Mouse (Mus musculus): Measurements from ENCODE around the gene Lmbrd2. TPM values are rescaled to one million over a fixed set of nuclear protein-coding genes. Genes with fewer than 3 reads are reported as not detected.
"Not testable (repeated sequence)": the region's sequence is repeated elsewhere in the genome, so short reads cannot be mapped to it uniquely, and the experiment has no call there.

The Lmbrd2 gene
- polyA plus RNA-seq, 1 experiment = 3.8 TPM

DNA sequence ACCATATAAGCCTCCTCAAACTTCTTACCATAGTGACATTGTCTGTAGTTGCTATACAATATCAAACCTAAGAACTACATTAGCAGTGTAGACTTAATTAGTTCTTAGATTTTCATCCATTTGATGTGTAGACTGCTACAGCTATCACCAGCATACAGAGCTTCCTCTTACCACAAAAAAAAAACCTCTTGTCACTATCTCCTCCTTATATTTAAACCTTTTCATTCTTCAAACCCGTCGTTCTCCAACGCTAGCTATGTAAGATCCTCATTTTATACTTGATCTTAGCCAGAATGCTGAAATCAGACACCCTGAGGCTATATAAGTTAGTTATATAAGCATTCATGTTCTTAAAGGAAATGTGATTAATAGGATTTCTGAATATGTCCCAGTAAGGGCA lies 36.7 kb downstream of the Lmbrd2 start:
- Histone ChIP-seq H3K79me3 (ENCODE audit: low read depth) (no peaks in the 10 kb centered on the region), H3ac (ENCODE audit: control insufficient read depth, insufficient read length, low read depth) (no peak overlapping the region), H3K4me3 (ENCODE audit: insufficient read depth, poor library complexity, severe bottlenecking) (no peak overlapping the region), H3K36me3 (ENCODE audit: control insufficient read depth, insufficient read depth) (peaks cover 34% of the 10 kb centered on the region), H3K79me2 (ENCODE audit: control insufficient read depth, insufficient read depth) (no peaks in the 10 kb centered on the region), H3K27me3 (ENCODE audit: control insufficient read depth, insufficient read depth, insufficient read length) (no peaks in the 10 kb centered on the region)
- TF ChIP-seq CTCF (IDR thresholded peaks at IDR 0.05; ENCODE audit: control insufficient read depth, insufficient read depth, insufficient read length) (no peak), CEBPB (IDR thresholded peaks at IDR 0.05; ENCODE audit: low read depth) (no peak), USF1 (IDR thresholded peaks at IDR 0.05; ENCODE audit: low read depth) (no peak), MYOG (IDR thresholded peaks at IDR 0.05; ENCODE audit: control insufficient read depth, extremely low read depth, insufficient read length) (no peak), MYOD1 (IDR thresholded peaks at IDR 0.05; ENCODE audit: control insufficient read depth, insufficient read length, low read depth) (no peak), MAX (IDR thresholded peaks at IDR 0.05) (no peak), FOSL1 (IDR thresholded peaks at IDR 0.05; ENCODE audit: insufficient read depth, low read length, poor library complexity, severe bottlenecking) (no peak)

DNA sequence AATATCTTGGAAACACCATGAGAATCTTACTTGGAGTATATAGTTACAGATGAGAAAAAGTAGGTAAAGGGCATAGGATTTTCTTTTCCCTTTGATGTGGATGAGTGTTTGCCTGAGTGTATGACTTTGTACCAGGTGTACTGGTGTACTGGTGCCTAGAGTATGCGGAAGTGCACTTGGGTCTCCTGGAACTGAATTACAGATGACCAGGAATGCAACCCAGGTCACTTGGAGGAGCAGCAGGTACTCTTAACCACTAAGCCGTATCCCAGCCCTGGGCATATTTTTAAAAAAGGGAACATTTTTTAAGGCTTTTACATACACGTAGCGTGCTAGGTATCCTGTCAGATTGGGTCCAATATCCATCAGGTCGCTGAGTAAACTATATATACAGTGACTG lies 43.6 kb downstream of the Lmbrd2 start:
- no peak for TF ChIP-seq CTCF (IDR thresholded peaks at IDR 0.05; ENCODE audit: control insufficient read depth, insufficient read depth, insufficient read length)
- no peak for TF ChIP-seq FOSL1 (IDR thresholded peaks at IDR 0.05; ENCODE audit: insufficient read depth, low read length, poor library complexity, severe bottlenecking)
- no peak for TF ChIP-seq MYOD1 (IDR thresholded peaks at IDR 0.05; ENCODE audit: control insufficient read depth, insufficient read length, low read depth)
- TF ChIP-seq MAX (IDR thresholded peaks at IDR 0.05) = no peak
- no peak for TF ChIP-seq MYOG (IDR thresholded peaks at IDR 0.05; ENCODE audit: control insufficient read depth, extremely low read depth, insufficient read length)
- no peak for TF ChIP-seq CEBPB (IDR thresholded peaks at IDR 0.05; ENCODE audit: low read depth)
- no peak for TF ChIP-seq USF1 (IDR thresholded peaks at IDR 0.05; ENCODE audit: low read depth)
- no peak overlapping the region for H3ac ChIP-seq (ENCODE audit: control insufficient read depth, insufficient read length, low read depth)
- H3K4me3 ChIP-seq (ENCODE audit: insufficient read depth, poor library complexity, severe bottlenecking) = no peak overlapping the region
- H3K79me3 ChIP-seq (ENCODE audit: low read depth) = no peaks in the 10 kb centered on the region
- H3K27me3 ChIP-seq (ENCODE audit: control insufficient read depth, insufficient read depth, insufficient read length) = no peaks in the 10 kb centered on the region
- peaks cover 53% of the 10 kb centered on the region for H3K36me3 ChIP-seq (ENCODE audit: control insufficient read depth, insufficient read depth)
- H3K79me2 ChIP-seq (ENCODE audit: control insufficient read depth, insufficient read depth) = no peaks in the 10 kb centered on the region

DNA sequence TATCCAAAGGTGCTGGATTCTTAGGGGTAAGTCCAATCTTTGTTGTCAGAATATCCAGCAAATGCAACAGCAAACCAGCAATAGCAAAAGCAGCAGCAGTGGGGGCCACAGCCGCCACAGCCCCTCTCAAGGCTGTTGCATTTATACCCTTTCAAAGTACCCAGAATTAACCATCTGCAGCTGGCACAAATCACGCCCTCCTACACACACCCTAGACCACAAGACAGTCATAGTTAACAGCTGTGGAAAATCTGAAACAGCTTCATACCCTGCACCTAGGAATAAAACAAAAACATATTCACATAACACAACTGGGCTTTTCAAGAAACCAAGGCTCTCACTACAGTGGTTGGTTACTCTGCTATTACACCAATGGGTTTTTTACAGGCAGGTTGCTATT lies 49.4 kb downstream of the Lmbrd2 start:
- TF ChIP-seq MAX (IDR thresholded peaks at IDR 0.05) = no peak
- no peak for TF ChIP-seq USF1 (IDR thresholded peaks at IDR 0.05; ENCODE audit: low read depth)
- no peak for TF ChIP-seq CTCF (IDR thresholded peaks at IDR 0.05; ENCODE audit: control insufficient read depth, insufficient read depth, insufficient read length)
- TF ChIP-seq MYOD1 (IDR thresholded peaks at IDR 0.05; ENCODE audit: control insufficient read depth, insufficient read length, low read depth) = no peak
- TF ChIP-seq FOSL1 (IDR thresholded peaks at IDR 0.05; ENCODE audit: insufficient read depth, low read length, poor library complexity, severe bottlenecking) = no peak
- Histone ChIP-seq H3K4me3 (ENCODE audit: insufficient read depth, poor library complexity, severe bottlenecking) (no peak overlapping the region), H3K36me3 (ENCODE audit: control insufficient read depth, insufficient read depth) (peaks cover 53% of the 10 kb centered on the region), H3K27me3 (ENCODE audit: control insufficient read depth, insufficient read depth, insufficient read length) (no peaks in the 10 kb centered on the region), H3K79me2 (ENCODE audit: control insufficient read depth, insufficient read depth) (no peaks in the 10 kb centered on the region), H3ac (ENCODE audit: control insufficient read depth, insufficient read length, low read depth) (no peak overlapping the region), H3K79me3 (ENCODE audit: low read depth) (no peaks in the 10 kb centered on the region)

DNA sequence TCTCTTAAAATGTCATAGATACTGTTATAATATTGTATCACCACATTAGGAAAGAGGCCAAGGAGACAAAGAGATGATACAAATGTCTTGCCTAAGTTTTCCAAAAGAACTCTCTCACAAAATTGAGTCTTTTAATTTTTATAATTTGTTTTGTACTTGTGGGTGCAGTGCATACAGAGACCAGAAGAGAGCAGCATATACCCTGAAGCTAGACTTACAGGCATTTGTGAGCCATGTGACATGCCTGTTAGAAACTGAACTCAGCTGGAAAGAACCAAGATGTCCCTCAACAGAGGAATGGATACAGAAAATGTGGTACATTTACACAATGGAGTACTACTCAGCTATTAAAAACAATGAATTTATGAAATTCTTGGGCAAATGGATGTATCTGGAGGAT lies 52.3 kb downstream of the Lmbrd2 start:
- peaks cover 51% of the 10 kb centered on the region for H3K36me3 ChIP-seq (ENCODE audit: control insufficient read depth, insufficient read depth)
- not testable (repeated sequence) for H3K27me3 ChIP-seq (ENCODE audit: control insufficient read depth, insufficient read depth, insufficient read length); H3K4me3 ChIP-seq (ENCODE audit: insufficient read depth, poor library complexity, severe bottlenecking); H3ac ChIP-seq (ENCODE audit: control insufficient read depth, insufficient read length, low read depth); H3K79me2 ChIP-seq (ENCODE audit: control insufficient read depth, insufficient read depth); H3K79me3 ChIP-seq (ENCODE audit: low read depth)
- peak; percentile 21 for TF ChIP-seq USF1 (IDR thresholded peaks at IDR 0.05; ENCODE audit: low read depth)

DNA sequence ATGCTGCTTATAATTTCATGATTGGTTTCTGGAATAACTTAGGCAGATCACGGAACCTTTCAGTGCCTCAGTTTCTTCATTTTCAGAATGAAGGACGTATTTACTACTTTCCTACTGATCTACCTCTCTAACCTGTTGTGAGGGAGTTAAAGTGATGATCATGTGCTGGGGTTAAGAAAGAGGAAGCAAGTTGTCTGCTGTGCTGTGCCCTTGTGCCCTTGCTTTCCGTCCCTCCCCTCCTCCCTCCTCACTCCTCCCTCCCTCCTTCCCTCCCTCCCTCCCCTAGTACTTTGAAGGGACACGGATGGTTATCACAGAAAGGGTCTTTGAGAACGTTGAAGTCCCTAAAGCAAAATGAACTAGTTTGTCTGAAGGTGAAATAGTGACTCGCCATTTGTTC lies 58.1 kb downstream of the Lmbrd2 start:
- Histone ChIP-seq H3K36me3 (ENCODE audit: control insufficient read depth, insufficient read depth) (peaks cover 31% of the 10 kb centered on the region), H3K79me2 (ENCODE audit: control insufficient read depth, insufficient read depth) (no peaks in the 10 kb centered on the region), H3K27me3 (ENCODE audit: control insufficient read depth, insufficient read depth, insufficient read length) (no peaks in the 10 kb centered on the region), H3K79me3 (ENCODE audit: low read depth) (no peaks in the 10 kb centered on the region), H3ac (ENCODE audit: control insufficient read depth, insufficient read length, low read depth) (no peak overlapping the region), H3K4me3 (ENCODE audit: insufficient read depth, poor library complexity, severe bottlenecking) (no peak overlapping the region)
- TF ChIP-seq FOSL1 (IDR thresholded peaks at IDR 0.05; ENCODE audit: insufficient read depth, low read length, poor library complexity, severe bottlenecking) (no peak), MAX (IDR thresholded peaks at IDR 0.05) (no peak), CEBPB (IDR thresholded peaks at IDR 0.05; ENCODE audit: low read depth) (no peak), MYOG (IDR thresholded peaks at IDR 0.05; ENCODE audit: control insufficient read depth, extremely low read depth, insufficient read length) (no peak), USF1 (IDR thresholded peaks at IDR 0.05; ENCODE audit: low read depth) (no peak), MYOD1 (IDR thresholded peaks at IDR 0.05; ENCODE audit: control insufficient read depth, insufficient read length, low read depth) (no peak), CTCF (IDR thresholded peaks at IDR 0.05; ENCODE audit: control insufficient read depth, insufficient read depth, insufficient read length) (no peak)

DNA sequence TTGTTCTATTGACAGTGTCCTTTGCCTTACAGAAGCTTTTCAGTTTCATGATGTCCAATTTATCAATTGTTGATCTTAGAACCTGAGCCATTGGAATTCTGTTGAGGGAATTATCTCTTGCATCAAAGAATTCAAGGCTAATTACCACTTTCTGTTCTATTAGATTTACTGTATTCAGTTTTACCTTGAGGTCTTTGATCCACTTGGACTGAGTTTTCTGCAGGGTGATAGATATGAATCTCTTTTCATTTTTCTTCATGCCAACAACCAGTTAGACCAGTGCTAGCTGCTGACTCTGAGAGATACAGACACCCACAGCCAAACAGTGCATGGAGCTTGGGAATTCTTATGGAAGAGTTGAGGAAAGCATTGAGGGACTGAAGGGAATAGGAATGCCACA lies 71.5 kb downstream of the Lmbrd2 start:
- TF ChIP-seq MYOD1 (IDR thresholded peaks at IDR 0.05; ENCODE audit: control insufficient read depth, insufficient read length, low read depth) = no peak
- no peak for TF ChIP-seq MAX (IDR thresholded peaks at IDR 0.05)
- TF ChIP-seq USF1 (IDR thresholded peaks at IDR 0.05; ENCODE audit: low read depth) = no peak
- TF ChIP-seq MYOG (IDR thresholded peaks at IDR 0.05; ENCODE audit: control insufficient read depth, extremely low read depth, insufficient read length) = no peak
- no peak for TF ChIP-seq CTCF (IDR thresholded peaks at IDR 0.05; ENCODE audit: control insufficient read depth, insufficient read depth, insufficient read length)
- TF ChIP-seq CEBPB (IDR thresholded peaks at IDR 0.05; ENCODE audit: low read depth) = no peak
- no peak for TF ChIP-seq FOSL1 (IDR thresholded peaks at IDR 0.05; ENCODE audit: insufficient read depth, low read length, poor library complexity, severe bottlenecking)
- no peaks in the 10 kb centered on the region for H3K27me3 ChIP-seq (ENCODE audit: control insufficient read depth, insufficient read depth, insufficient read length)
- H3K36me3 ChIP-seq (ENCODE audit: control insufficient read depth, insufficient read depth) = no peaks in the 10 kb centered on the region

DNA sequence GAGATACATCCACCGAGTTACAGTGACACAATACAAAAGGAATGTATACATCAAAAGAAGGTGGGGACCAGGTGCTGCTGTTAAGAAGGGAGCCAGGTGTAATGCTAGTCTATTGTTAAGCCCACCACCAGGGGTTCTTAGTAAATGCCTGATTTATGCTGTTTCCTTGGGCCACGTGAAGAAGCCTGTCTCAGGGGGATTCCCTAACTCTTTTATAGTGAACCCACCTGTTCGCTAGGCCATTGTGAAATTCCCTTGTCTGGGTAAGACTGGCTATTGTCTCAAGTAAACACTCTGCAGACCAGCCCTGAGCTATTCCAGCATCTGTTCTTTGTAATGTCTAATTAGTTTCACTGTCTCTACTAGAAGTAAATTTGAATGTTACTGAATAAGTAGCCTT lies 72.7 kb downstream of the Lmbrd2 start:
- H3K36me3 ChIP-seq (ENCODE audit: control insufficient read depth, insufficient read depth); H3K79me3 ChIP-seq (ENCODE audit: low read depth); H3K79me2 ChIP-seq (ENCODE audit: control insufficient read depth, insufficient read depth); H3K4me3 ChIP-seq (ENCODE audit: insufficient read depth, poor library complexity, severe bottlenecking); H3K27me3 ChIP-seq (ENCODE audit: control insufficient read depth, insufficient read depth, insufficient read length); H3ac ChIP-seq (ENCODE audit: control insufficient read depth, insufficient read length, low read depth): not testable (repeated sequence)

More for the DNA sequence above, 71.5 kb downstream of the Lmbrd2 start:
- Histone ChIP-seq H3K79me3 (ENCODE audit: low read depth) (no peaks in the 10 kb centered on the region), H3K4me3 (ENCODE audit: insufficient read depth, poor library complexity, severe bottlenecking) (no peak overlapping the region), H3ac (ENCODE audit: control insufficient read depth, insufficient read length, low read depth) (no peak overlapping the region), H3K79me2 (ENCODE audit: control insufficient read depth, insufficient read depth) (no peaks in the 10 kb centered on the region)

DNA sequence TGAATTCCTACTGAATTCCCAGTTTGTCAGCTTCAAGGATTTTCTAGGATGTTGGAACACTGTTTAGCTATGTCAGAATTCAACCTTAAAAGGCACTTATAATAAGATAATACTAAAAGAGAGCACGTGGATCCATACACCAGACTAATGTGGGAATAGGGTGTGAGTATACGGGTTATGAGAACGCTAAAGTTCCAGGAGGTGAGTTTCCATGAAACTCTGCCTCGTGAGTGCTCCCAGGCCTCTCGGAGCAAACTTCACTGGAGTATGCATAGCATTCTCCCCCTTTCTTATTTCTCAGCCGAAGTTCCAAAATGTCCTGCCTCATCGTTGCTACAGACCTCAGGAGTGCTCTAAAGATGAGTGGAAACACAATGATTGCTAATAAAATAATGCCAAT lies 73.1 kb downstream of the Lmbrd2 start:
- not testable (repeated sequence) for H3K79me3 ChIP-seq (ENCODE audit: low read depth); H3K27me3 ChIP-seq (ENCODE audit: control insufficient read depth, insufficient read depth, insufficient read length); H3K79me2 ChIP-seq (ENCODE audit: control insufficient read depth, insufficient read depth); H3ac ChIP-seq (ENCODE audit: control insufficient read depth, insufficient read length, low read depth); H3K36me3 ChIP-seq (ENCODE audit: control insufficient read depth, insufficient read depth); H3K4me3 ChIP-seq (ENCODE audit: insufficient read depth, poor library complexity, severe bottlenecking)
